Mouse (Mus musculus): ENCODE results near the gene Gpr149. TPM values are rescaled to one million over a fixed set of nuclear protein-coding genes. Genes with fewer than 3 reads are reported as not detected.

Gene Gpr149
- polyA plus RNA-seq, 1 experiment from 2014 or later = 0.19 TPM

GRCm38 (mm10) chr3:62499327-62499726 lies 105.6 kb downstream of the Gpr149 start:
- H3K4me3 ChIP-seq (ENCODE audit: control insufficient read depth in 1 of 2, insufficient read depth in 1 of 2, low read depth in 1 of 2, low read length in 2 of 2) = no peak overlapping the region
- H3K36me3 ChIP-seq (ENCODE audit: control insufficient read depth, insufficient read depth, low read length) = peaks cover 63% of the 10 kb centered on the region
- WGBS = 80% methylated on average over 4 of the region's 4 CpGs
- no peaks in the 10 kb centered on the region for H3K9me3 ChIP-seq (ENCODE audit: control insufficient read depth, low read length)
- no peak overlapping the region for H3K9ac ChIP-seq (ENCODE audit: low read length)
- no peaks in the 10 kb centered on the region for H3K4me1 ChIP-seq (ENCODE audit: control insufficient read depth in 2 of 2, insufficient read depth in 2 of 2, low read length in 2 of 2)
- H3K27ac ChIP-seq (replicated peaks in 1 of 2; ENCODE audit: control insufficient read depth in 1 of 2, insufficient read depth in 1 of 2, low read depth in 2 of 2, low read length in 2 of 2) = no peak overlapping the region
- no peak for ATAC-seq (ENCODE audit: insufficient number of reproducible peaks, insufficient read depth, low FRiP score, low read depth)
- no peak overlapping the region for H3K4me2 ChIP-seq (ENCODE audit: low read length)
- H3K27me3 ChIP-seq (ENCODE audit: control insufficient read depth, insufficient read depth, low read length) = no peaks in the 10 kb centered on the region

GRCm38 (mm10) chr3:62492568-62492967 lies 112.4 kb downstream of the Gpr149 start:
- WGBS = 84% methylated on average over 6 of the region's 6 CpGs
- no peak for ATAC-seq (ENCODE audit: insufficient number of reproducible peaks, insufficient read depth, low FRiP score, low read depth)
- H3K4me2 ChIP-seq (ENCODE audit: low read length) = no peak overlapping the region
- peaks cover 84% of the 10 kb centered on the region for H3K36me3 ChIP-seq (ENCODE audit: control insufficient read depth, insufficient read depth, low read length)
- H3K4me3 ChIP-seq (ENCODE audit: control insufficient read depth in 1 of 2, insufficient read depth in 1 of 2, low read depth in 1 of 2, low read length in 2 of 2) = no peak overlapping the region
- H3K27ac ChIP-seq (replicated peaks in 1 of 2; ENCODE audit: control insufficient read depth in 1 of 2, insufficient read depth in 1 of 2, low read depth in 2 of 2, low read length in 2 of 2) = no peak overlapping the region
- no peaks in the 10 kb centered on the region for H3K27me3 ChIP-seq (ENCODE audit: control insufficient read depth, insufficient read depth, low read length)
- H3K9ac ChIP-seq (ENCODE audit: low read length) = no peak overlapping the region
- no peaks in the 10 kb centered on the region for H3K9me3 ChIP-seq (ENCODE audit: control insufficient read depth, low read length)
- H3K4me1 ChIP-seq (ENCODE audit: control insufficient read depth in 2 of 2, insufficient read depth in 2 of 2, low read length in 2 of 2) = no peaks in the 10 kb centered on the region

GRCm38 (mm10) chr3:62484340-62484739 lies 120.6 kb downstream of the Gpr149 start:
- Histone ChIP-seq H3K36me3 (ENCODE audit: control insufficient read depth, insufficient read depth, low read length) (peaks cover 70% of the 10 kb centered on the region), H3K4me2 (ENCODE audit: low read length) (no peak overlapping the region), H3K4me1 (ENCODE audit: control insufficient read depth in 2 of 2, insufficient read depth in 2 of 2, low read length in 2 of 2) (no peaks in the 10 kb centered on the region), H3K27me3 (ENCODE audit: control insufficient read depth, insufficient read depth, low read length) (no peaks in the 10 kb centered on the region), H3K4me3 (ENCODE audit: control insufficient read depth in 1 of 2, insufficient read depth in 1 of 2, low read depth in 1 of 2, low read length in 2 of 2) (no peak overlapping the region), H3K27ac (replicated peaks in 1 of 2; ENCODE audit: control insufficient read depth in 1 of 2, insufficient read depth in 1 of 2, low read depth in 2 of 2, low read length in 2 of 2) (no peak overlapping the region), H3K9me3 (ENCODE audit: control insufficient read depth, low read length) (no peaks in the 10 kb centered on the region), H3K9ac (ENCODE audit: low read length) (no peak overlapping the region)
- no peak for ATAC-seq (ENCODE audit: insufficient number of reproducible peaks, insufficient read depth, low FRiP score, low read depth)
- 95% methylated on average over 2 of the region's 2 CpGs for WGBS

Other genes starting within 250 kb of the Gpr149 start
- 21.9 and 25.1 TPM in 2 replicates for gene Dhx36, start 98.1 kb downstream of the Gpr149 start, polyA plus RNA-seq (2014; fragmentation: Nextera tagmentation; extraction: Ambion mirVana)